Mouse (Mus musculus): ENCODE measurements around the gene Slc12a7. TPM values are rescaled to one million over a fixed set of nuclear protein-coding genes. Genes with fewer than 3 reads are reported as not detected.

Gene Slc12a7
- polyA plus RNA-seq, 1 experiment: 104 TPM

GRCm38 (mm10) chr13:73839137-73839548 lies 106.2 kb downstream of the Slc12a7 start:
- DNase-seq: no peak
- Histone ChIP-seq H3K4me3 (ENCODE audit: insufficient read depth, low read depth, low read length) (no peak overlapping the region), H3K27ac (ENCODE audit: insufficient read depth, low read depth, low read length) (no peak overlapping the region), H3K36me3 (ENCODE audit: control insufficient read depth, insufficient read depth, low read length) (no peaks in the 10 kb centered on the region), H3K4me1 (ENCODE audit: control insufficient read depth, insufficient read depth, low read length) (0 out of 2 replicates have a peak, but pooled peaks cover 3% of the 10 kb centered on the region), H3K27me3 (replicated peaks; ENCODE audit: control insufficient read depth, insufficient read depth, low read length) (no peaks in the 10 kb centered on the region)
- WGBS: 87% methylated on average over 11 of the region's 11 CpGs
- TF ChIP-seq CTCF (conservative IDR thresholded peaks at IDR 0.05; ENCODE audit: insufficient read depth, insufficient read length, low read depth, low read length): no peak
- TF ChIP-seq POLR2A (IDR thresholded peaks at IDR 0.05; ENCODE audit: low read depth, low read length): no peak

- no peak for DNase-seq
- Histone ChIP-seq H3K27ac (ENCODE audit: insufficient read depth, low read depth, low read length) (no peak overlapping the region), H3K27me3 (replicated peaks; ENCODE audit: control insufficient read depth, insufficient read depth, low read length) (no peaks in the 10 kb centered on the region), H3K4me1 (ENCODE audit: control insufficient read depth, insufficient read depth, low read length) (0 out of 2 replicates have a peak, but pooled peaks cover 3% of the 10 kb centered on the region), H3K36me3 (ENCODE audit: control insufficient read depth, insufficient read depth, low read length) (no peaks in the 10 kb centered on the region), H3K4me3 (ENCODE audit: insufficient read depth, low read depth, low read length) (no peak overlapping the region)
- TF ChIP-seq POLR2A (IDR thresholded peaks at IDR 0.05; ENCODE audit: low read depth, low read length) (no peak), CTCF (conservative IDR thresholded peaks at IDR 0.05; ENCODE audit: insufficient read depth, insufficient read length, low read depth, low read length) (no peak)
- 93% methylated on average over 4 of the region's 4 CpGs for WGBS
Observed at GRCm38 (mm10) chr13:73839740-73840139, 106.8 kb downstream of the Slc12a7 start.

- H3K27me3 ChIP-seq (replicated peaks; ENCODE audit: control insufficient read depth, insufficient read depth, low read length): peaks cover 3% of the 10 kb centered on the region; the same call in 1 of the 2 replicates
- 0 out of 2 replicates have a peak, but pooled peaks cover 3% of the 10 kb centered on the region for H3K4me1 ChIP-seq (ENCODE audit: control insufficient read depth, insufficient read depth, low read length)
- no peak overlapping the region for H3K27ac ChIP-seq (ENCODE audit: insufficient read depth, low read depth, low read length)
- TF ChIP-seq POLR2A (IDR thresholded peaks at IDR 0.05; ENCODE audit: low read depth, low read length) (no peak), CTCF (conservative IDR thresholded peaks at IDR 0.05; ENCODE audit: insufficient read depth, insufficient read length, low read depth, low read length) (no peak)
- no peak overlapping the region for H3K4me3 ChIP-seq (ENCODE audit: insufficient read depth, low read depth, low read length)
- no peak for DNase-seq
- no peaks in the 10 kb centered on the region for H3K36me3 ChIP-seq (ENCODE audit: control insufficient read depth, insufficient read depth, low read length)
Observed at GRCm38 (mm10) chr13:73842696-73843095, 109.8 kb downstream of the Slc12a7 start.

GRCm38 (mm10) chr13:73846589-73847464 lies 113.9 kb downstream of the Slc12a7 start:
- DNase-seq: peak; percentile 6
- TF ChIP-seq CTCF (conservative IDR thresholded peaks at IDR 0.05; ENCODE audit: insufficient read depth, insufficient read length, low read depth, low read length): no peak
- TF ChIP-seq POLR2A (IDR thresholded peaks at IDR 0.05; ENCODE audit: low read depth, low read length): no peak
- 0 out of 2 replicates have a peak, but pooled peaks cover 3% of the 10 kb centered on the region for H3K4me1 ChIP-seq (ENCODE audit: control insufficient read depth, insufficient read depth, low read length)
- peak overlapping the region; percentile 65 for H3K4me3 ChIP-seq (ENCODE audit: insufficient read depth, low read depth, low read length)
- peaks cover 3% of the 10 kb centered on the region; the same call in 1 of the 2 replicates for H3K27me3 ChIP-seq (replicated peaks; ENCODE audit: control insufficient read depth, insufficient read depth, low read length)
- 5% methylated on average over 60 of the region's 65 CpGs for WGBS
- no peak overlapping the region for H3K27ac ChIP-seq (ENCODE audit: insufficient read depth, low read depth, low read length)
- no peaks in the 10 kb centered on the region for H3K36me3 ChIP-seq (ENCODE audit: control insufficient read depth, insufficient read depth, low read length)

GRCm38 (mm10) chr13:73847465-73847836 lies 114.6 kb downstream of the Slc12a7 start, which contains the start of gene Nkd2:
Gene Nkd2 (minus strand): TSS chr13:73847631.
- no peak for TF ChIP-seq POLR2A (IDR thresholded peaks at IDR 0.05; ENCODE audit: low read depth, low read length)
- TF ChIP-seq CTCF (conservative IDR thresholded peaks at IDR 0.05; ENCODE audit: insufficient read depth, insufficient read length, low read depth, low read length): peak; percentile 54; the same call in 1 of the 2 replicates
- Histone ChIP-seq H3K4me1 (ENCODE audit: control insufficient read depth, insufficient read depth, low read length) (0 out of 2 replicates have a peak, but pooled peaks cover 3% of the 10 kb centered on the region), H3K27ac (ENCODE audit: insufficient read depth, low read depth, low read length) (no peak within 1 kb of the TSS), H3K36me3 (ENCODE audit: control insufficient read depth, insufficient read depth, low read length) (no peaks in the 10 kb centered on the region), H3K4me3 (ENCODE audit: insufficient read depth, low read depth, low read length) (peak within 1 kb of the TSS; percentile 65), H3K27me3 (replicated peaks; ENCODE audit: control insufficient read depth, insufficient read depth, low read length) (peaks cover 3% of the 10 kb centered on the region; the same call in 1 of the 2 replicates)
- under 1% methylated on average over 38 of the region's 38 CpGs for WGBS
- DNase-seq: peak; percentile 87

Other genes with a start within 250 kb of the Slc12a7 start
- gene Slc6a3, start 196.3 kb upstream of the Slc12a7 start, polyA plus RNA-seq (2012; rRNA removed): 0.05 and 0.06 TPM in 2 replicates
- 174 and 185 TPM in 2 replicates for gene Clptm1l, start 129.1 kb upstream of the Slc12a7 start, polyA plus RNA-seq (2012; rRNA removed)
- gene Tert, start 106.2 kb upstream of the Slc12a7 start, polyA plus RNA-seq (2012; rRNA removed): 6.4 and 7.4 TPM in 2 replicates
- gene Slc6a18, start 55.1 kb upstream of the Slc12a7 start, polyA plus RNA-seq (2012; rRNA removed): 438 and 863 TPM in 2 replicates
- 884 and 1,011 TPM in 2 replicates for gene Slc6a19, start 28.2 kb upstream of the Slc12a7 start, polyA plus RNA-seq (2012; rRNA removed)
- 1.2 and 1.3 TPM in 2 replicates for gene Nkd2, start 114.5 kb downstream of the Slc12a7 start, polyA plus RNA-seq (2012; rRNA removed)
- 0.22 and 0.25 TPM in 2 replicates for gene Trip13, start 204.7 kb downstream of the Slc12a7 start, polyA plus RNA-seq (2012; rRNA removed)
- 18.0 and 20.2 TPM in 2 replicates for gene Brd9, start 204.7 kb downstream of the Slc12a7 start, polyA plus RNA-seq (2012; rRNA removed)
- not detected in 2 replicates for gene Zdhhc11, start 230.8 kb downstream of the Slc12a7 start, polyA plus RNA-seq (2012; rRNA removed)